Mouse (Mus musculus): ENCODE measurements at regions not wholly inside any gene's neighbourhood (a gene's known extent, or its start where the extent isn't known, plus 50 kb on each side); places are given as distances from the start of the nearest gene placed in this dataset.

DNA sequence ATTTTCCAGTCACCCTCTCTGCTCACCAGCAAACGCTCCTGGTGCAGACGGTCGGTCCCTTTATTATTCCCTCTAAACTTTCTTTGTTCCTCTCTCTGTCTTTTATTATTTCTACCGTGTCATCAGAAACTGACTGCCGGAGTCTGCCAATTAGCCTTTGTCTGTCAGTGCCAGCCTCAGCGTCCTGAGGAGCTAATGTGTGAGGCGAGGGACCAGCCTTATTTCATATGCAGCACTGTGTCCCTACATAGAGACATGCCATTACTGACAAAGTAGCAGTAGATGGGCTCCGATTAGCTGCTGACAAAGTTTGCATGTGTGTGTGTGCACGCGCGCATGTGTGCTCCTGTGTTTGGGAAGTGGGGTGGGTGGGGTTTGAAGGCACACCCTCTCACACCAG, 82.6 kb upstream of the Zfp64 start:
- Histone ChIP-seq H3K9ac (peak overlapping the region; percentile 29), H3K27me3 (ENCODE audit: control insufficient read depth, insufficient read depth, low read length) (no peaks in the 10 kb centered on the region), H3K27ac (peak overlapping the region; percentile 65), H3K9me3 (ENCODE audit: control insufficient read depth, low read length) (peaks cover 7% of the 10 kb centered on the region; the same call in 1 of the 2 replicates), H3K4me3 (replicated peaks; ENCODE audit: low read length) (no peak overlapping the region), H3K36me3 (replicated peaks; ENCODE audit: control insufficient read depth, insufficient read depth) (no peaks in the 10 kb centered on the region), H3K4me1 (replicated peaks; ENCODE audit: control insufficient read depth, insufficient read depth, low read length) (peaks cover 7% of the 10 kb centered on the region), H3K4me2 (replicated peaks) (peak overlapping the region; percentile 31)
- DNase-seq (ENCODE audit: low spot score) (peak; percentile 36), ATAC-seq (ENCODE audit: low FRiP score) (no peak)
- 26% methylated on average over 11 of the region's 11 CpGs for WGBS

- Histone ChIP-seq H3K9ac (peak overlapping the region; percentile 29), H3K4me1 (replicated peaks; ENCODE audit: control insufficient read depth, insufficient read depth, low read length) (peaks cover 7% of the 10 kb centered on the region), H3K4me3 (replicated peaks; ENCODE audit: low read length) (no peak overlapping the region), H3K27ac (peak overlapping the region; percentile 65), H3K9me3 (ENCODE audit: control insufficient read depth, low read length) (peaks cover 7% of the 10 kb centered on the region; the same call in 1 of the 2 replicates), H3K4me2 (replicated peaks) (peak overlapping the region; percentile 31), H3K27me3 (ENCODE audit: control insufficient read depth, insufficient read depth, low read length) (no peaks in the 10 kb centered on the region), H3K36me3 (replicated peaks; ENCODE audit: control insufficient read depth, insufficient read depth) (no peaks in the 10 kb centered on the region)
- ATAC-seq (ENCODE audit: low FRiP score): no peak
- no peak for DNase-seq (ENCODE audit: low spot score)
- WGBS: 52% methylated on average over 9 of the region's 9 CpGs
Observed at GRCm38 (mm10) chr2:169037519-169037918, 82.1 kb upstream of the Zfp64 start.

DNA sequence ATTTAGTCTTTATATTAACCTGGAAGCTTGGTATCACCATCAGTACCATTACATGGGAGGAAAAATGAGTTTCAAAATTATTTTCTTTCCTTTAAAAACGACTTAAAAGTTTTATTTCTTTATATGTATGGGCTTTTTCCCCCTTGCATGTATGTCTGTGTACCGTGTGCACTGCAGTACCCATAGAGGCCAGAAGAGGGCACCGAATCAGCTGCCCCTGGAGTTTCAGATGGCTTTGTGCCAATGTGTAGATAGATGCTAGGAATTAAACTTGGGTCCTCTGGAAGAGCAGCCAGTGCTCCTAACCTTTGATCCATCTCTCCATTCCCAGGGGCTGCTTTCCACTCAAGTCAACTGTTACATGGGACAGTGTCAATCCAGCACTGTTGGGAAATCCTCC, 79.9 kb upstream of the Zfp64 start:
- H3K9me3 ChIP-seq (ENCODE audit: control insufficient read depth, low read length): no peaks in the 10 kb centered on the region
- peaks cover 7% of the 10 kb centered on the region for H3K4me1 ChIP-seq (replicated peaks; ENCODE audit: control insufficient read depth, insufficient read depth, low read length)
- H3K9ac ChIP-seq: no peak overlapping the region
- ATAC-seq (ENCODE audit: low FRiP score) (no peak), DNase-seq (ENCODE audit: low spot score) (no peak)
- H3K36me3 ChIP-seq (replicated peaks; ENCODE audit: control insufficient read depth, insufficient read depth): no peaks in the 10 kb centered on the region
- H3K4me3 ChIP-seq (replicated peaks; ENCODE audit: low read length): no peak overlapping the region
- H3K27ac ChIP-seq: no peak overlapping the region
- WGBS: 45% methylated on average over 3 of the region's 3 CpGs
- H3K27me3 ChIP-seq (ENCODE audit: control insufficient read depth, insufficient read depth, low read length): no peaks in the 10 kb centered on the region
- no peak overlapping the region for H3K4me2 ChIP-seq (replicated peaks)

- H3K27ac ChIP-seq: no peak overlapping the region
- no peaks in the 10 kb centered on the region for H3K36me3 ChIP-seq (replicated peaks; ENCODE audit: control insufficient read depth, insufficient read depth)
- H3K27me3 ChIP-seq (ENCODE audit: control insufficient read depth, insufficient read depth, low read length): no peaks in the 10 kb centered on the region
- DNase-seq (ENCODE audit: low spot score): no peak
- 60% methylated on average over 18 of the region's 18 CpGs for WGBS
- no peak overlapping the region for H3K9ac ChIP-seq
- no peak overlapping the region for H3K4me2 ChIP-seq (replicated peaks)
- no peaks in the 10 kb centered on the region for H3K9me3 ChIP-seq (ENCODE audit: control insufficient read depth, low read length)
- H3K4me3 ChIP-seq (replicated peaks; ENCODE audit: low read length): no peak overlapping the region
- peaks cover 7% of the 10 kb centered on the region for H3K4me1 ChIP-seq (replicated peaks; ENCODE audit: control insufficient read depth, insufficient read depth, low read length)
- no peak for ATAC-seq (ENCODE audit: low FRiP score)
Observed at GRCm38 (mm10) chr2:169033997-169034396, 78.6 kb upstream of the Zfp64 start.

GRCm38 (mm10) chr2:169033181-169033580, 77.8 kb upstream of the Zfp64 start:
- 43% methylated on average over 3 of the region's 3 CpGs for WGBS
- H3K27me3 ChIP-seq (ENCODE audit: control insufficient read depth, insufficient read depth, low read length): no peaks in the 10 kb centered on the region
- no peak overlapping the region for H3K9ac ChIP-seq
- no peak for ATAC-seq (ENCODE audit: low FRiP score)
- no peaks in the 10 kb centered on the region for H3K36me3 ChIP-seq (replicated peaks; ENCODE audit: control insufficient read depth, insufficient read depth)
- no peak overlapping the region for H3K27ac ChIP-seq
- H3K4me2 ChIP-seq (replicated peaks): no peak overlapping the region
- H3K4me3 ChIP-seq (replicated peaks; ENCODE audit: low read length): no peak overlapping the region
- peaks cover 7% of the 10 kb centered on the region for H3K4me1 ChIP-seq (replicated peaks; ENCODE audit: control insufficient read depth, insufficient read depth, low read length)
- H3K9me3 ChIP-seq (ENCODE audit: control insufficient read depth, low read length): no peaks in the 10 kb centered on the region
- DNase-seq (ENCODE audit: low spot score): no peak

GRCm38 (mm10) chr2:169028531-169029114, 73.2 kb upstream of the Zfp64 start:
- no peaks in the 10 kb centered on the region for H3K9me3 ChIP-seq (ENCODE audit: control insufficient read depth, low read length)
- DNase-seq (ENCODE audit: low spot score): no peak
- no peak overlapping the region for H3K9ac ChIP-seq
- no peaks in the 10 kb centered on the region for H3K36me3 ChIP-seq (replicated peaks; ENCODE audit: control insufficient read depth, insufficient read depth)
- no peak overlapping the region for H3K4me3 ChIP-seq (replicated peaks; ENCODE audit: low read length)
- WGBS: 77% methylated on average over 9 of the region's 9 CpGs
- no peak for ATAC-seq (ENCODE audit: low FRiP score)
- no peaks in the 10 kb centered on the region for H3K4me1 ChIP-seq (replicated peaks; ENCODE audit: control insufficient read depth, insufficient read depth, low read length)
- H3K4me2 ChIP-seq (replicated peaks): no peak overlapping the region
- no peak overlapping the region for H3K27ac ChIP-seq
- no peaks in the 10 kb centered on the region for H3K27me3 ChIP-seq (ENCODE audit: control insufficient read depth, insufficient read depth, low read length)

DNA sequence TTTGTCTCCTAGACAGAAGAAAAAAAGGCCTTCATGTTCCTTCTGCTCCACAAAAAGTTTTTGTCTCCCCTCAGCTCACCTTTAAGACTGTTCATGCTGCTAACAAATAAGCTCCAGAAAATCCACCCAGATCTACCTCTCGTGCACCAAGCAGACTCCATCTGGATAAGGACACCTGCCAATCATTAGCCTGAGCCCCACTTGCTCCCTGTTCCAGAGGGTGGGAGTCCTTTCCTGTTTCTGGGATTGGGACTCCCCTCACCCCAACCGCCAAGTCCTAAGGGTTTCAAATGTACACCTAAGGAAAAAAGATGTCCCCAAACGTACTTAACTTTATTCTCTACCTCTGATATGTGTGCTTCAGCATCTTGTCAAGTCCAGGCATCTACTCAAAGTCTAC, 63.6 kb upstream of the Zfp64 start:
- Histone ChIP-seq H3K4me1 (replicated peaks; ENCODE audit: control insufficient read depth, insufficient read depth, low read length) (no peaks in the 10 kb centered on the region), H3K9me3 (ENCODE audit: control insufficient read depth, low read length) (no peaks in the 10 kb centered on the region), H3K27me3 (ENCODE audit: control insufficient read depth, insufficient read depth, low read length) (no peaks in the 10 kb centered on the region), H3K4me2 (replicated peaks) (no peak overlapping the region), H3K36me3 (replicated peaks; ENCODE audit: control insufficient read depth, insufficient read depth) (no peaks in the 10 kb centered on the region), H3K27ac (no peak overlapping the region), H3K4me3 (replicated peaks; ENCODE audit: low read length) (no peak overlapping the region), H3K9ac (no peak overlapping the region)
- no peak for ATAC-seq (ENCODE audit: low FRiP score)
- no peak for DNase-seq (ENCODE audit: low spot score)
- WGBS: 82% methylated on average over 3 of the region's 3 CpGs

- Histone ChIP-seq H3K4me1 (replicated peaks; ENCODE audit: control insufficient read depth, insufficient read depth, low read length) (peaks cover 27% of the 10 kb centered on the region), H3K9me3 (ENCODE audit: control insufficient read depth, low read length) (no peaks in the 10 kb centered on the region), H3K36me3 (replicated peaks; ENCODE audit: control insufficient read depth, insufficient read depth) (no peaks in the 10 kb centered on the region), H3K4me3 (replicated peaks; ENCODE audit: low read length) (no peak overlapping the region), H3K9ac (no peak overlapping the region; the same call in 1 of the 2 replicates), H3K27ac (peak overlapping the region; percentile 67), H3K4me2 (replicated peaks) (0 out of 2 replicates have a peak overlapping the region, but pooled peaks have one; percentile 12), H3K27me3 (ENCODE audit: control insufficient read depth, insufficient read depth, low read length) (no peaks in the 10 kb centered on the region)
- ATAC-seq (ENCODE audit: low FRiP score): no peak
- 25% methylated on average over 9 of the region's 9 CpGs for WGBS
- DNase-seq (ENCODE audit: low spot score): no peak
Observed at GRCm38 (mm10) chr2:169010271-169010670, 54.9 kb upstream of the Zfp64 start.

DNA sequence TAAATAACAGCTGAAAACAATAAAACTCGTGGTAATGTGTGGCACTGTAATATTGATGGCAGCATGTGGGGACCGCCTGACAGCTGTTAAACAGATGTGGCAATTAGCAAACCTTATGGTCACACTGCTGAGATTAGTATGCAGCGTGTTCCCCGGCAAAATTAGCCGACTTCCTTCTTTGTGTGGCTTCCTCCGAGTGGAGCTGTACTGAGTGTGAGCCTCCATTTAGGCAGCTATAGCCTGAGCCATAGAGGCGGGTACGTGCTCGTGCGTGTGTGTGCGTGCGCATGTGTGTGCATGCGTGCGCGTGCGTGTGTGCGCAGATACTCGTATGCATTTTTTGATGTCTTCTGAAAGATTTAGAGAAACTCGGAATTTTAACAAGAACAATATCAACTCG, 53.4 kb upstream of the Zfp64 start:
- H3K27ac ChIP-seq: peak overlapping the region; percentile 49

GRCm38 (mm10) chr2:169008333-169008732, 52.9 kb upstream of the Zfp64 start:
- Histone ChIP-seq H3K27me3 (ENCODE audit: control insufficient read depth, insufficient read depth, low read length) (no peaks in the 10 kb centered on the region), H3K4me2 (replicated peaks) (no peak overlapping the region), H3K36me3 (replicated peaks; ENCODE audit: control insufficient read depth, insufficient read depth) (no peaks in the 10 kb centered on the region), H3K9ac (no peak overlapping the region), H3K27ac (peak overlapping the region; percentile 49; the same call in 1 of the 2 replicates), H3K4me3 (replicated peaks; ENCODE audit: low read length) (no peak overlapping the region), H3K4me1 (replicated peaks; ENCODE audit: control insufficient read depth, insufficient read depth, low read length) (peaks cover 27% of the 10 kb centered on the region), H3K9me3 (ENCODE audit: control insufficient read depth, low read length) (no peaks in the 10 kb centered on the region)
- ATAC-seq (ENCODE audit: low FRiP score): no peak
- no peak for DNase-seq (ENCODE audit: low spot score)
- WGBS: 59% methylated on average over 9 of the region's 9 CpGs

More for the DNA sequence above, 53.4 kb upstream of the Zfp64 start:
- 69% methylated on average over 20 of the region's 20 CpGs for WGBS
- Histone ChIP-seq H3K4me2 (replicated peaks) (no peak overlapping the region), H3K27me3 (ENCODE audit: control insufficient read depth, insufficient read depth, low read length) (no peaks in the 10 kb centered on the region), H3K36me3 (replicated peaks; ENCODE audit: control insufficient read depth, insufficient read depth) (no peaks in the 10 kb centered on the region), H3K4me3 (replicated peaks; ENCODE audit: low read length) (no peak overlapping the region), H3K4me1 (replicated peaks; ENCODE audit: control insufficient read depth, insufficient read depth, low read length) (peaks cover 27% of the 10 kb centered on the region), H3K9me3 (ENCODE audit: control insufficient read depth, low read length) (no peaks in the 10 kb centered on the region), H3K9ac (no peak overlapping the region)
- ATAC-seq (ENCODE audit: low FRiP score): peak; percentile 60; the same call in 1 of the 2 replicates
- peak; percentile 51 for DNase-seq (ENCODE audit: low spot score)

Measured in hindbrain, embryonic 14.5 days (tissue).